Mouse (Mus musculus) testis, adult 2 months (tissue): ENCODE results near the gene Rfx7.

Experiments used
- CTCF ChIP-seq: fragments of 200-500 bp; IDR thresholded peaks from 2 replicates; pipeline ENCODE4 v1.5.1; 2012; ENCODE audit warnings: low read depth, mild to moderate bottlenecking, inconsistent platforms, low read length, moderate library complexity; ENCODE audit not compliant: control insufficient read depth, insufficient read depth, insufficient replicate concordance
- POLR2A ChIP-seq: fragments of 200-500 bp; IDR thresholded peaks from 2 replicates; pipeline ENCODE4 v1.6.1; 2012; ENCODE audit warnings: low read depth, mild to moderate bottlenecking, inconsistent platforms, low read length, moderate library complexity; ENCODE audit not compliant: control insufficient read depth

DNA sequence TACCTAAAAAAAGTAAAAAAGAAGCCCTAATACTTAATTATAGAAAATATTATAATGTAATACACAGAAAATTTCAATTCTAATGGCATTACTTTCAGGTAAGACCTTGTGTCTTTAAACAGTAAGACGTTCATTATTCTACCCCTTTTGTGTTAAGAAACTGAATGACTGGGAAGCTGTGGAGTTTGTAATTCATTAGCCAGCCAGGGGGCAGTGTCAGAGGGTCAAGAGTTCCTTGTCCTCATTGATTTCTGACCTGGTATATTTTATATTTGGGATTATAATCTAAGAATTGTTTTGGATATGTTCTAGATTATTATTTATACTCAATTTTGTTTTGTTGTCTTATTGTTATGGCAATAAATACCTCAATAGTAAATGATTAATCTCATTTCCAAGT lies 5.0 kb downstream of the Rfx7 start:
- no peak for TF ChIP-seq CTCF
- TF ChIP-seq POLR2A: no peak
